Mouse (Mus musculus): ENCODE results near the gene Umod.
A peak's percentile ranks its signal among the peaks of the same experiment; 100 is the strongest.

The Umod gene

DNA sequence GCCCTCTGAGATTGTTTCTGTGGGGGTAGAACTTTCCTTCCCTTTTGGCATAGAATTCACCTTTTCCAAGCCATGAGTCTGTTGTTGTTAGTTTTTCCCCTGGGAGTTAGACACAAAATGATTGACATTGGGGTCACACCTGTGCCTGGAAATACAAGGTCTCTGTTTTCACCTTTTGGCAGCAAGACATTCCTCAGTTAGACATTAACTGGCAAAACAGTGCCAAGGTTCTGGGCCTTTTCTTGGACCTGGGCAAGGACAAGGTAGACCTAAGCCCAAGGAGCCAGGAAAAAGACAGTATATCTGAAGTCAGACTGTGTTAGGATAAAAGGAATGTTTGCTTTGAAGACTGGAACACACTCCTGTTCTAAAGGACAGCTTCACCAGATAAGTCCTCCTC, at the start of gene Umod:
Umod (minus strand) TSS at position 27 of the 400 bp plus-strand sequence.
- no peak for DNase-seq (ENCODE audit: low spot score)

DNA sequence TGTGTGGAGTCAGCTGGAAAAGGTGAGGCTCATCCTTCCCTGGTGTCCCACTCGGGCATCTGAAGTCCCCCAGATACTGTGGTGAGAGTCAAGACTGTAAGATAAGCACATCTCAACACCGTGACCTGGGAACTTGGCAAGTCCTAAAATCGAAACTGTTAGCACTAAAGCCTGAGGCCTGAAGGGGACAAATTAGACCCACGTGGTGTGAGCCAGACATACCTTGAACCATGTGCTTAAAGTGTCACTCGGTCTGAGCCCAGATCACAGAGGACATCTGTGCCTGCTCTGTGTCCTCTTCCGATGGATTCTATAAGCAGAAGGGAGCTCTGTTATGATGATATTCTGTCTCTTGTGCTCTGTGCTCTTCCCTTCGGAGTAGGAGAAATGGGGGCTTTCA, 49.5 kb upstream of the Umod start:
- DNase-seq (ENCODE audit: low spot score) = no peak

DNA sequence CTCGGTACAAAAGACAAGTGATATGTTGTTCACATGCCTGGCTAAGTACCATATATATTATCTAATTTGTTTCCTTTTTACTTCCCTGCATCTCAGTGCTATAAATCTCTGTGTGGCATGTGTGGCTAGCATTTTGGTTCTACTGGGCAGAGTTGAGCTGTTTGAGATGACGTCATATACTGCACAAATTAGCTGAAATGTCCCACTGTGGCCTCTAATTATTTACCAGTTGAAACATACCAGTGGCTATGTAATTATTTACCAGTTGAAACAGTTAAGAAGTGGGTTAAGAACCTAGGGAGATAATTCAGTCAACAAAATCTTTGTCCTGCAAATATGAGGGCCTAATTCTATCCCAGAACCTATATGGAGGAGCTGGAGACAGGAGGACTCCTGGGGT, 48.5 kb upstream of the Umod start:
- no peak for DNase-seq (ENCODE audit: low spot score)

DNA sequence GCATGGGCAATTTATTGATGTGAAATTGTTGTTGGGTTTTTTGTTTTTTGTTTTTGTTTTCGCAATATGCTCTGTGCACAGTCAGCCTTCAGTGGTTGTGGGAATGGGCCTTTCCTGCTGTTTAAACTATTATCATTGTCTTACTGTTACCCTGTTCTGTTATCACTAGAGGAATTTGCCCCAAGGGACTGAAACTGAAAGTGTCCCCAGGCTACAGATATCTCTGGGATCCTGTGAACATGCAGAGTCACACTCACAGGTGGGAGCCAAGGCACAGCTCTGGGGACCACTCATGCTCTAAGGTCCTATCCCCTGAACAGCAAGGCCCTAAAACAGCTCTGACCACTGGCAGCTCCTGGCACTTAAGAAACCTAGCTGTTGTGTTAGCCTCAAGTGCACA, 48.1 kb upstream of the Umod start:
- no peak for DNase-seq (ENCODE audit: low spot score)

DNA sequence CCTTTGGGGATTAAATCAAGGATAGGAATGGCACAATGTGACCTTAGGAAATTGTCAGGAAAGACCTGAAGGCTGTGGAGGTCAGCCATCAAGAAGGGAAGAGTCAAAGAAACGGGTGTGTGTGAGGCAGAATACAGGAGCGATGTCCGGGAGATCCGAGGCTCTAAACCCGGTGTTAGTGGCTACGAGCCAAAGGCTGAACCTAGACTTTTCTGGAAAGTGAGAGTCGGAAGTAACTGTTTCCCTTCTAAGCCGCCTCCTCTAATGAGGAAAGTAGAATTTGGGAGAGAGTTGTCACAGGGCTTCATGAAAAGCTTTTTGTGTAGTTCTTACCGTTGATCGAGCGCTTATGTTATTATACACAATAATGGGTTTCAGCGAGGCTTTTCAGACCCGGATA, 47.4 kb upstream of the Umod start:
- no peak for DNase-seq (ENCODE audit: low spot score)

DNA sequence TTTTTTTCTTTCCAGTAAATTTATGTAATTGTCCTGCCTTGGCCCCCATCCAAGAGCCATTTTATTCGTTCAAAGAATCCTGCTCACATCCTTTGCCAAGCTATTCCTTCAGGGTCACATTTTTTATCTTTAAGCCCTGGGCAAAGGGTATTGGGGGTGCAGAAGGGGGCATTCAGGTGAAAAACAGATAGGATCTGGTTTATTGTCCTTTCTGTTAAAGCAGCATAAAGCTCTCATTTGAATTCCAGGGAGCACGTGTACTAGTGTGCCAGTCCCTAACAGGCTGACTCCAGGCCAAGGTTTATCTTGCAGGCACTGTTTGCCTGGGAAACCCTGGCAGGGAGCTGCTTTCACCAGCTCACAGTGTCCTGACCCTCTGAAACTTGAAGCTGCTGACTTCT, 46.8 kb upstream of the Umod start:
- no peak for DNase-seq (ENCODE audit: low spot score)

DNA sequence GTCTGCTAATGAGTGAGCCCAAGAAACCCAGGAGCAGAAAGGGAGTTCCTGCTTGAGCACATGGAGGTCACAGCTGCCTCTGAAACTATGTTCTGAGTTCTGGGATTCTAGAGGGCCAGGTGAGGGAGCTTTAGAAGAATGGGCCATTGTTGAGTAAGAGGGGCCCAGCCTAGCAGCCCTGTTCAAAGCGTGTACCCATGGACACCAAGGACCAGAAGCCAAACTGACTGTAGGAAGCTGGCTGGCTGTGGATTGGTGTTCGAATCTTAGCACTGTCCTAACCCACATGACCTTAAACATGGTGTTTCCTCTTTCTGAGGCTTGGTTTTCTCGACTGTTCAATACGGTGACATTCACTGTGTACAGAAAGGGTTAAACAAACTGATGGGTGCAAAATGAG, 44.3 kb upstream of the Umod start, which contains the start of gene Pdilt:
Pdilt (minus strand) TSS at position 101 of the 400 bp plus-strand sequence.
- no peak for DNase-seq (ENCODE audit: low spot score)

DNA sequence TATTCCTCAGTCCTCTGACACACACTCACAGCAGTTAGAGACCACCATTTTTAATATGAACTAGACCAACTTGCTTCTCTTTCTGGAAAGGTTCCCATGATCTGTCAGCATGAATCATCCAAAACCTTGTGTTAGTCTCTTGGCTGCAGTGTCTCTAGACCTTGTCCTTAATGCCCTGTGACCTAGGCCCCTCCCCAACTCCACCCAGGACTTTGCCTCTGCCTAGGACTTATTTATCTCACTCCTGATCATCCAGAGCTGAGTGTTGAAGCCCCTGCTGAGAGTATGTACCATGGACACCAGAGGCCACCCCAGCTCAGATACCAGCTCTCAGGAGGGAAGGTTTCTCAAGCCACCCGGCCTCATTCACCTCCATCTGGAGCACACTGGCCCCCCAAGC, 43.3 kb upstream of the Umod start:
- DNase-seq (ENCODE audit: low spot score) = no peak

DNA sequence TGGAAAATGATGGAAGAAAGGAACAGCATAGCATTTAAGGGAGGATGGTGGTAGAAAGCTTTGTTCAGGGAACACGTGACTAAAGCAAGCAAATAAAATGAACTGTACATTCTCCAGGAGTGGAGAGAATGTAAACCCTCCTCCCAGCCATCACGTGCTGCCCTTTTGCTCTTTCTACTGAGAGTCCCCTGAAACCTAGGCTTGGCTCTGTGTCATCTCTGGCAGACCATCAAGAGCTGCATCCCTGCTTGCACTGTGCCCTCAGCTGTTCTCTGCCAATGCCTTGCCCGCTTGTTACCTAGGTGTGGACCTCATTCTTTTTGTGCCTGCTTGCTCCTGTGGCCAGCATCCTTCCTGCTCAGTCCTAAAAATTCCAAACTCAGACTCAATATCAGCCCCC, 42.7 kb upstream of the Umod start:
- DNase-seq (ENCODE audit: low spot score) = no peak

DNA sequence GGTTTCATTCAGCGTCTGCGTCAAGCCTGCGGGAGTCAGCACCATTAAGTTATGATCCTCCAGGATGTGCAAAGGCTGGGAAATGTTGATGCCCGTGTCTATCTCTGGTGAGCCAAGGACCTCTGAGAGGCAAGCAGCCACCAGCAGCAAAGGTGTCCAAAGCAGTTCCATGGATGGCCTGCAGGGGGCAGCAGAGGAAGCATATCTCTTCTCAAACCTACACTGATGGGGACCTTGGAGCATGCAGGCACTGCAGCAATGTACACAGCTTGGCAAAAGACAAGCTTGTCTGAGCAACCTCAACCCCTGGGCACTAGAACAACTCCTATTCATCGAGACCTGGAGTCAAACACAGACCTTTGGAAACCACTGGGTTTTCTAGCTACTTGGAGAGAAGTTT, 40.6 kb upstream of the Umod start:
- DNase-seq (ENCODE audit: low spot score) = peak; percentile 77

DNA sequence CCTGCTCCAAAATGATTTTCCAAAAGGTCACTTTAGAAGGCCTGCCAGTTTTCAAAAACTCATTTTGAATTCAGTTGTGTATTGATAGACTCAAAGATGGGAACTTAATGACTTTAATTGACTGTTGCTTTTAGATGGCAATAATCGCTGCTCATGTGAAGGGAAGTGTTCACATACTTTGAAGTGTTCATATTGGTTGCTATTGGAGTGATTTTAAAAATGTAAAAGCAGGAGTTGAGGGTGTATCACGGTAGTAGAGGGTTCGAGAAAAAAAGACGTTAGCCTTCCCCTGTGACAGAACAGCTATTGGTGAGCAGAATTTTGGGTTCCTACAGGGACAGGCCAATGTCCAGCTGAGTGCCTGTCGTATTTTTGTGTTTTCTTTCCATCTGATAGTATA, 40.1 kb upstream of the Umod start, which contains the start of gene Acsm5:
Acsm5 (plus strand) TSS at position 301 of the 400 bp plus-strand sequence.
- no peak for DNase-seq (ENCODE audit: low spot score)

DNA sequence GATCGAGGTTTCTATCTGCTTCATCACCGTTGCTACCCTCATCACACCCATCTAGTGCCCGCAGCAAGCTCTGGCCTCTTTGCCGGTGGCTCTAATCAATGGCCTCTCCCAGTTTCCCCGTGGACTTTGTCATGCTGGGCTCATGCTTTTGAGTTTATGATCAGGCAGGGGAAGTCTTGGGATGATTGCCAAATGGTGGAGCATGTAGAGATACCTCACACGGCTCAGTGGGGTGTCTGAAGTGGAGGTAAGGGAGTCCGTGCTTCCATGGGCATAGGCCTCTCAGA, 37.1 kb upstream of the Umod start:
- DNase-seq (ENCODE audit: low spot score) = no peak

DNA sequence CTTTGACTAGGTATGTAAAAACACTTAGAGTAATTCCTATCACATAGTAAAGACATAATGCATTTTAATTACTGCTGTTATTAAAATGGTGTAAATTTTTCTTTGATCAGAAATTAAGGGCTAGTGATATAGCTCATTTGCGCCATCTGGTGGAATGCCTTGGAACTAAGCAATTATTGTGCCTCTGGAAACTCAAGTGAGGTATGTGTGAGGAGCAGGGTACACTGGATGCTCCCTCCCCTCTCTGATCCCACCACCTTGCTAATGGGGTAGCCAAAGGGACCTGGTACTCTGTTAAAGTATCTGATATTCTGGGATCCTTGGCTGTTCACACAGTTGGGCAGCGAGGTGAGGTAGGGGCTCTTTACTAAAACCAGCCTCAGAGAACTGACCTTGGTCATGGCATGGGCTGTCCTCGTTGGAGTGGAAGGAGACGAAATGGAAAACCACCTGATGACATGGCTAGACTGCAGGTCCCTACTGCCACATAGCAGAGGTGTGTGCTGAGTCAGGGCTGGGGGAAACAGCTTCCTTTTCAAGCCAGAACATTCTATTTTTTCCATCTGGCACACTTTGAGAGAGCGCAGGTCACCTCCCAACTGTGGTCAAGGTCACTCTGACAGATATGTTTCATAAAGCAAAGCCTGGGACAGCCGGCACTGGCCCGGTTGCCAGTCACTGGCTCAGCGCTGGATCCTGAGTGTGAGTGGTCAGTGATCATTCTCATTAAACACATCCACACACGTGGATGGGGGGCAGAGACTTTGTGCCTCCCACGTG, 36.6 kb upstream of the Umod start:
- peak; percentile 69 for DNase-seq (ENCODE audit: low spot score)

DNA sequence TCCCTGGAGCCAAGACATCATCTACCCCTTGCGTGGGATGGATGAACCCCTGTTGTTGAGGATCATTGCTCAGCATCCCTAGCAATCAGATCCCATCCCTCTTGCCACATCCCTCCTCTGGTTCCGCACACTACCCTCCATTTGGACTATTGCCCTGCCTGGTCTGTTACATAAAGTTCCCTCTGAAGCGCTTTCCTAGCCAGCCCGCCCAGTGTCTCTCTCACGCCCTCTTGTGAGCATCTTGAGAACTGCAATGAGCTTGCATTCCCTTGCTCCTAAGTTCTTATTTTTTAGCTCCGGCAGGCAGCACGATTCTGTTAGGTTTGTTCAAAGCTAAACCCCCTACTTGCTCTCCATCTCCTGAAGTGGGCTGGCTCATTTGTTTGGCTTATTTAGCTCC, 34.0 kb upstream of the Umod start:
- peak; percentile 20 for DNase-seq (ENCODE audit: low spot score)

DNA sequence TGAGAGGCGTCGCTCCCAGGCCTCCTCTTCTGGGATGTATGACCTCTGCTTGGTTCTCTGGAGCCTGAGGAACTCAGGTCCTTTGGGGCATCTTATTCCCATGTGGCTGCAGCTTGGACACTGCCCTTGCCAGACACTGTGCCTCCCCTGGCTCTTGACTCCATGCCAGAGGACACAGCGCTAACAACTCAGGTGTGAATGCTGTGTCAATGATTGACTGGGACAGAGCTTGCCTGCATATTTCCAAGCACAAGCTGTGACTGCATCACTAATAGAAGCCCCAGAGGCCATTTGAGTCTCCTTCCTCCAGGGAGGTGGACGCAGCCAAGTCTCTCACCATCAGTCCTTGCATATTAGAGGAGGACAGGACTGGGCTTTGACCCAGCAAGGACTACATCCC, 32.1 kb upstream of the Umod start:
- no peak for DNase-seq (ENCODE audit: low spot score)

DNA sequence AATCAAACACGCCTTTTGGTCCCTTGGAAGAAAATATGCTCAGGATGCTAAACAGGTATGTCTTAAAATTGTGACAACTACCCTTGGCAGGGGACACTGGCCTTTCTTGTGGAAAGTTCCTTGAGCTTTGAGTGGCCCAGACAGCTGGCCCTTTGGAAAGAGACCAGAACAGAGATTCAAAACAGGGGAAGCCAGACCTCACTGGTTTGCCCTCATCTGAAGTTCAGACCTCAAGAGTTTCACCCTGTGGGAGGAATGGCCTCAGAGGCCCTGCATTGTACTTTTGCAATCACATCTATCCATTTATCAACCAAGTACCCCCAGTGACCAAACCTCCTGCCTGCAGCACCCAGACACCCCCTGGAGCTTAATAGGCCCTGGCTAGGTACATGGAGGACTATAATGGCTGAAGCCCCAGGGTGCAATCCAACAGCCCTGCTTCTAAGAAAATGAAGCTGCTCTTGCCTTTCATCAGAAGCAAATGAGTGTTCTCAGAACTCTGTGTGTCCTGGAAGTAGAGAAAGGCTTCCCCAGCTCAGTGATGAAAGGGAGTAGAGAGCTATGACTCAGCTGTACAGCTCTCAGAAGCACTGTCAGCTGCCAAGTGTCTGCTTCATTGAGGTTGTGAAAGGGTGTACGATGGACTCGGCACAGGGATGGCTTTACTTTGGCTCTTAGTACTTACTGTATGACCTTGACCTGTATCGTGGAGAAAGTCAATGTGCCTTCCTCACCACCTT, 11.1 kb upstream of the Umod start:
- no peak for DNase-seq (ENCODE audit: low spot score)

DNA sequence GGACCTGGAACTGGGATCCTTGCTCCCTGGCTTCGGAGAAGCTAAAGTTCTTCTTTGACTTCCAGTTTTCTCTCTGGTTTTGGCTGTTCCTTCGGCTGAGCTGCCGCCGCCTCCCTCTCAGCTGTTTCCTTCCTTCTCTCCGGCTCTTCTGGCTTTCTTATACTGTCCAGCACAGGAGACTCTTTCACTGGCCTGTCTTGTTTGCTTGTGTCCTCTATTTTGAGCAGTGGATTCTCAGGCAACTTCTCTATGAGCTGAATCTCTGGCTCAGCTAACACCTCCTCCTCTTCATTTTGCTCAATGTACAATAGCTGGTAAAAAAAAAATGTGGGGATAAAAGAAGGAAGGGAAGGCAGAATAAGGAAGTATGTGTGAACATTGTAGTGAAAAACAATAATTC, 7.6 kb upstream of the Umod start:
- no peak for DNase-seq (ENCODE audit: low spot score)

DNA sequence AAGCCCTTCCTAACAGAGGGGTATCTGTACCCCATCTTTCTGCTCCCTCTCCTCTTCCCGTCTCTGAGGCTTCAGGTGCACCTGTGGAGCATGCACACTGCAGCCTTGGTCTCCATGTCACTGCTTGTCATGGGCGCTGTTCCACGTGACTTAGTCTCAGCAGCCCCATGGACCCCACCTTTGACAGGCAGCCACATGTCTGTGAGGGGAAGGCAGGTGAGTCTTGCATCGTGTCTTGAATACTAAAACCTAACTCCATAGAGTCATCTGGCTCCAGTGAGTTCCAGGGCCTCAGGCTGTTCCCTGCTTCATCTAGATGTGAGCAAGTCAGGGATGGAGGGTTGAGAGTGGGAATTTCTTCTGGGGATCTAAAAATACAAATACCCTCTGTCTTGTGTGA, 5.1 kb upstream of the Umod start:
- no peak for DNase-seq (ENCODE audit: low spot score)

DNA sequence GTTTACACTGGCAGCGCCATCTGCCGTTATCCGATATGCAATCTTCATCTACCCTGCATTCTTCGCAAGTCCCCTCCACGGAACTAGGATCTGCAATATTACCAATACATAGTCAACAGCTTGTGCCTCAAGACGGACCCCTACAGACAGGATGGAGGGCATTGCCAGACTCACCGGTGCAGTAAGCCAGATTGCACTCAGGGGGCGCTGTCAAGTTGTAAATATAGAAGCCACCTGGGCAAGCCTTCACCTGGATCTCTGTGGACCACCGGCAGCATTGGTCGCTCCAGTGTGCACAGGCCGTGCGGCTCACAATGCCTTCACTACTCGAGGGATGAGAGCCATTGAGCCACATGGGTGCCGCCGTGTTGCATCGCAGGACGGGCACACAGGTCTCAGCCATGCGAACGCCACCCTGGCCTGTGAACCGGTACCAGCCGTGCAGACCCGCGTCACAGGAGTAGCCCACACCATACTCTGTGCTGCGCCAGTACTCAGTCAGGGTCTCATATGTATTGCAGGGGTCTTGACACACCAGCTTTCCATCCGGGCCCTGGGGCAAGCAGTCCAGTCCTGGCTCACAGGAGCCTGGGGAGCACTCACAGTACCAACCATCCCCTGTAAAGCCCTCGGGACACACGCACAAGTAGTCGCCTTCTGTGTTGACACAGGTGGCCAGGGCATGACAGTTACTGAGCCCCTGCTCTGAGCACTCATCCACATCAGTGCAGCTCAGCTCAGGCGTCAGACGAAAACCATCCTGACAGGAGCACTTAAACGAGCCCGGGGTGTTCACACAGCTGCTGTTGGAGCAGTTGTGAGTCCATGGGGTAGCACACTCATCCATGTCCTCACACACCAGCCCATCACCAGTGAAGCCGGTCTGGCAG, 2.3 kb downstream of the Umod start:
- no peak for DNase-seq (ENCODE audit: low spot score)

DNA sequence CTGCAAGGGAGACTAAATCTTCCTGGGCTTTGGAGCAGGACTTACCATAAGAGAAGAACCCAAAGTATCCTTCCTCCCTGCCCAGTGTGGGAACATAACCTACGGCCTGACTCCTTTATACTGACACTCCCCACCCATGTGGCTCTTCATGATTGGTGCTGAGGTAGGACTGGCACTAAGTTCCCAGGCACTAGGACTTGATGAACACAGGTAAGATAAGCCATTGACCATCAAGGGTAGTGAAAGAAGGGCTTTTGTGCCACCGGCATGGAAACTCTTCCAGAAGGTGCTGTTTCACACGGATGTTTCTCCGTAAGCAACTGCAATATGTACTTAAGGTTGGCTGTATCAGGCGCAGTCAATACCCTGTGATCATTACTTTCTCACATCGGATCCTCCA, 19.9 kb downstream of the Umod start, which contains the start of gene Gp2:
Gp2 (minus strand) TSS at position 101 of the 400 bp plus-strand sequence.
- no peak for DNase-seq (ENCODE audit: low spot score)

DNA sequence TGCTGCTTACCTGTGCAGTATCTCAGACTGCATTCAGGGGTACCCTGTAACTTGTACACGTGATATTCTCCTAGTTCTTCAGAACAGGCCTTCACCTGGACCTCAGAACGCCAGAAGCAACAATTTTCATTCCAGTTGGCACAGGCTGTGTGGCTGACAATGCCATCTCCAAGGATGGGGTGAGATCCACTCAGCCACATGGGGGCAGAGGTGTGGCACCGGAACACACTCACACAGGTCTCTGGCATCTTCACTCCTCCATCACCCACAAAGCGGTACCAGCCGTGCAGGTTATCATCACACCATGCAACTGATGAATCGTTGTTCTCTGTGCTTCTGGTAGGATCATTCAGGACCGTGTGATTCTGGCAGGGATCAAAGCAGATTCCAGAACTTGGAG, 24.9 kb downstream of the Umod start:
- DNase-seq (ENCODE audit: low spot score) = no peak

DNA sequence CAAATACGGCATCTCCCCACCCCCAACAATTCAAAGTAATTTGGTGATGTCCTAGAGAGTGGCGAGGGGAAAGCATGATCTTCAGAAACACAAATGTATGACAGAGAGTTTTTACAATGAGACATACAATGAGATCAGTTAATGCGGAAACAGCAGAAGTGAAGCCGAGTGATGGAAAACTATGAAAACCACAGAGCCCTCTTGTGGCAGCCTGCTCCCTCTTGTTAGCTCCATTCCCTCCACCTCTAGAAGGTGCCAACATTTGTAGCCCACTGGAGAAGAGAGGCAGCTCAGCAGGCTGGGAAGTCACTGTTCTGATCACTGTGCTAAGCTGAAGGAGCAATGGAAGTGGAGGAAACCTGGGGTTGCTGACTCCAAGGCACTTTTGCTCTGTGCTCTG, 35.2 kb downstream of the Umod start:
- DNase-seq (ENCODE audit: low spot score) = no peak

DNA sequence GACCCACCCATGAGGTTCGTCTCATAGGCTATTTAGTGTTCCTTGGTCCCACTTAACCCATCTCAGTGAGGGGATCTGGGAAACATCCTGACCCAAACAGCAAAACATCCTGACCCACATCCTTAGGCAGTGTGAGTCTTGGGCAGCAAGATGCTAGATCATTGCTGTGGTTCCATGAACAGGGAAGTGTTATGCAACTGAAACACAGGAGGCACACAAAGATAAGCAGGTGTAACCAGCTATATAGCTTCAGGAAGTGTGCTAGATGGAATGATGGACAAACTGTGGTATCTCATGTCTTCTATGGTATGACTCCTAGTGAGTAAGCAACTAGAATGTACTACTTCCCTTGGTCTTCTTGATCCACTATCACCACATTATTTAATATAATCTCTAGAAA, 37.1 kb downstream of the Umod start:
- DNase-seq (ENCODE audit: low spot score) = no peak

Measured in layer of hippocampus, adult 9-10 months (tissue).